Mouse (Mus musculus): ENCODE measurements at regions not wholly inside any gene's neighbourhood (a gene's known extent, or its start where the extent isn't known, plus 50 kb on each side); places are given as distances from the start of the nearest gene placed in this dataset.

- no peak for TF ChIP-seq MYOG (IDR thresholded peaks at IDR 0.05; ENCODE audit: control insufficient read depth, extremely low read depth, insufficient read length)
- TF ChIP-seq CTCF (IDR thresholded peaks at IDR 0.05; ENCODE audit: control insufficient read depth, insufficient read depth, insufficient read length), result peak; percentile 38
- no peak for TF ChIP-seq MYOD1 (IDR thresholded peaks at IDR 0.05; ENCODE audit: control insufficient read depth, insufficient read length, low read depth)
- TF ChIP-seq USF1 (IDR thresholded peaks at IDR 0.05; ENCODE audit: low read depth), result no peak
- no peak for TF ChIP-seq CEBPB (IDR thresholded peaks at IDR 0.05; ENCODE audit: low read depth)
These were observed 280.7 kb downstream of the Diras2 start for GRCm38 (mm10) chr13:52250371-52250770.

Data from C2C12 (cell line).